Mouse (Mus musculus) embryonic facial prominence, embryonic 13.5 days (tissue): ENCODE results near the gene Prss23. TPM values are rescaled to one million over a fixed set of nuclear protein-coding genes. Genes with fewer than 3 reads are reported as not detected.

Experiments
- ATAC-seq: fragments of 200-750 bp; cut with Nextera tagmentation; 2 replicates; pipeline ENCODE4 v1.8.0; 2017; ENCODE audit warnings: low read depth; ENCODE audit not compliant: insufficient number of reproducible peaks, insufficient read depth, low FRiP score, low TSS enrichment
- H3K27ac ChIP-seq: fragments of 300-500 bp; sonication (generic); 2 replicates; pipeline ENCODE4 v1.5.1; 2015; ENCODE audit warnings: moderate library complexity, mild to moderate bottlenecking, inconsistent platforms
- H3K27me3 ChIP-seq: fragments of 300-500 bp; sonication (generic); 2 replicates; pipeline ENCODE4 v1.6.1; 2015; ENCODE audit warnings: mild to moderate bottlenecking, inconsistent platforms
- H3K36me3 ChIP-seq: fragments of 300-500 bp; sonication (generic); 2 replicates; pipeline ENCODE4 v1.6.1; 2015; ENCODE audit warnings: mild to moderate bottlenecking, inconsistent platforms
- H3K4me1 ChIP-seq: fragments of 300-500 bp; sonication (generic); 2 replicates; pipeline ENCODE4 v1.6.1; 2015; ENCODE audit warnings: inconsistent platforms
- H3K4me2 ChIP-seq: fragments of 300-500 bp; sonication (generic); 2 replicates; pipeline ENCODE4 v1.6.1; 2015; ENCODE audit warnings: moderate library complexity, mild to moderate bottlenecking, inconsistent platforms
- H3K4me3 ChIP-seq: fragments of 300-500 bp; sonication (generic); 2 replicates; pipeline ENCODE4 v1.5.1; 2015; ENCODE audit warnings: mild to moderate bottlenecking, inconsistent platforms
- H3K9ac ChIP-seq: fragments of 300-500 bp; sonication (generic); 2 replicates; pipeline ENCODE4 v1.6.1; 2015; ENCODE audit warnings: mild to moderate bottlenecking, inconsistent platforms
- H3K9me3 ChIP-seq: fragments of 300-500 bp; sonication (generic); 2 replicates; pipeline ENCODE4 v1.6.1; 2016; ENCODE audit warnings: inconsistent platforms
- WGBS: fragments of 180-500 bp; shearing (Covaris S2); methylation state at CpG from one replicate; pipeline ENCODE4 v1.1.7; 2015; ENCODE audit warnings: mixed read lengths; 5-methylcytosine and 5-hydroxymethylcytosine counted together
- polyA plus RNA-seq: library from polyadenylated mRNA; unstranded; fragments of >200 nt; fragmentation: Nextera tagmentation; extraction: Ambion mirVana; gene quantifications from 2 replicates; pipeline ENCODE4 v1.2.1, GENCODE M21; 2015

The Prss23 gene
- polyA plus RNA-seq, 1 experiment from 2014 or later: 105 TPM

DNA sequence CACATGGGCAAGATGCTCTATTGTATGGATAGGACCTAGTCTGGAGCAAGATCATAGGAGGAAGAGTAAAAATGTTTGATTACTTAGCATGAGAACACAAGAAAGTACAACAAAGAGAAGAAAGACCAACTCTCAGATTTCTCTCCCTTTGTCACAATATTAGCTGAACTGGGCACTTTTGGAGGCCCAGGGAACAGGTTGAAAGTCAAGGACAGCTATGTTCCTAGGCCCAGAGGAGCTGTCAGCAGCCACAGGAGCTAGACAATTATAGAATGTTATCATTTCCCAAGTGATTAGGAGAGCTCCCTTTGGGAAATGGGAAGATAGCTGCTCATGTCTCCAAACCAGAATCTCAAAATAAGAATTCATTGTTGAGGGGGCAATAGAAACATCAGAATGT lies 66.1 kb downstream of the Prss23 start:
- Histone ChIP-seq H3K4me2 (no peak overlapping the region), H3K9ac (no peak overlapping the region), H3K4me3 (no peak overlapping the region), H3K9me3 (no peaks in the 10 kb centered on the region), H3K27ac (no peak overlapping the region; the same call in 1 of the 2 replicates), H3K4me1 (peaks cover 41% of the 10 kb centered on the region), H3K36me3 (no peaks in the 10 kb centered on the region), H3K27me3 (0 out of 2 replicates have a peak, but pooled peaks cover 3% of the 10 kb centered on the region)
- ATAC-seq: no peak

DNA sequence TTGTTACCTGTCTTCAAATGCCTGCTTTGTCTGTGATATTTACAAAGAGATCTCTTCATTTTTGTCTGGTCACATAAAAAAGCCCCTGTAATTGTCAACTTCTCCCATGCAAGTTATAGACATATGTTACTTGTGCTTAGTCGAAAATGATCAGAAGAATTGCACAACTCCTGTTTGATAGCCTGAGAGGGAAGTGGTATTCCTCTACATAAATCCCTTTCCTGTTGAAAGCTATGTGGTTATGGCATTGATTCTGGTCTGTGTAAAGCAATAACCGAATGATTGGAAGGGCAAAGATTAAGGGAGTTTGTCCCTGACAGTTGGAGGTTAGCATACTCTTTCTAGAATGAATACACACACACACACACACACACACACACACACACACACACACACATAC lies 67.3 kb downstream of the Prss23 start:
- WGBS: 75% methylated on average over 2 of the region's 2 CpGs
- no peak overlapping the region for H3K9ac ChIP-seq
- H3K27me3 ChIP-seq: 0 out of 2 replicates have a peak, but pooled peaks cover 3% of the 10 kb centered on the region
- H3K9me3 ChIP-seq: no peaks in the 10 kb centered on the region
- H3K4me1 ChIP-seq: peaks cover 41% of the 10 kb centered on the region
- no peak overlapping the region for H3K4me3 ChIP-seq
- no peaks in the 10 kb centered on the region for H3K36me3 ChIP-seq
- H3K4me2 ChIP-seq: no peak overlapping the region
- no peak overlapping the region for H3K27ac ChIP-seq
- no peak for ATAC-seq

Other genes with a start within 250 kb of the Prss23 start
- 24.0 and 26.0 TPM in 2 replicates for gene Tmem135, start 123.0 kb downstream of the Prss23 start, polyA plus RNA-seq
- gene Fzd4, start 122.8 kb downstream of the Prss23 start, polyA plus RNA-seq: 5.4 and 5.7 TPM in 2 replicates
- 2.1 and 3.7 TPM in 2 replicates for gene Me3, start 105.2 kb upstream of the Prss23 start, polyA plus RNA-seq